Mouse (Mus musculus): ENCODE data around the gene Rap1b.

- TF ChIP-seq GATA1 (IDR thresholded peaks at IDR 0.05; ENCODE audit: borderline replicate concordance, low read length) (no peak), FLI1 (IDR thresholded peaks at IDR 0.05; ENCODE audit: low read length) (no peak)
Observed at GRCm38 (mm10) chr10:117840431-117840995, 5.3 kb downstream of the Rap1b start.

All from megakaryocyte, embryonic 14.5 days (primary cell).